Mouse (Mus musculus): ENCODE measurements around the gene Kctd4.

DNA sequence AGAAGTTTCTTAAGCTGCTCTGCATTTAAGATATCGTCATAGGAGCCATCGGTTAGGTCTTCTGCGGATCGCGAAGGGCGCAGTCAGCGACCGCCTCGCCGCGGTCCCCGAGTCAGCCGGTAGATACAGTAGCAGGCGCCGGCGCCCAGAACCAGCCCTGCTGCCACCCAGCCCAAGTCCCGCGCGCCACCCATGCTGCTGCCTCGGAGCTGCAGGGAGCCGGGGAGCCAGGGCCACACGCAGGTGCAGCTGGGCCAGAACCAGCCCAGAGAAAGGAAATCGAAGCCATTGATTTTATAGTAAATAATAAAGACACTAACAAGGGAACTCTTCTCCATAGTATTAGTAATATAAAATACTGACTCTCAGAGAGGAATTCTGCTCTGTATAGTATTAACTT, 23.5 kb upstream of the Kctd4 start:
- TF ChIP-seq CTCF (IDR thresholded peaks at IDR 0.05; ENCODE audit: control insufficient read depth, insufficient read depth, insufficient replicate concordance, low read depth, low read length) = no peak
- TF ChIP-seq POLR2A (IDR thresholded peaks at IDR 0.05; ENCODE audit: control insufficient read depth, low read depth, low read length) = no peak
